Mouse (Mus musculus) fibroblast of lung, adult 2 months (primary cell): ENCODE measurements around the gene Plin2.

ENCODE experiments used
- DNase-seq: peaks from one replicate; pipeline ENCODE4 v3.0.0-alpha.2; 2011; ENCODE audit warnings: low read depth

Plin2 gene

GRCm38 (mm10) chr4:86669780-86670201 lies at the start of gene Plin2:
Plin2 (minus strand) TSS chr4:86670060.
- no peak for DNase-seq

GRCm38 (mm10) chr4:86718878-86719577 lies 49.2 kb upstream of the Plin2 start:
- DNase-seq: no peak

GRCm38 (mm10) chr4:86717176-86717575 lies 47.3 kb upstream of the Plin2 start:
- DNase-seq: no peak

GRCm38 (mm10) chr4:86715341-86715740 lies 45.5 kb upstream of the Plin2 start:
- DNase-seq: no peak

- no peak for DNase-seq
Observed at GRCm38 (mm10) chr4:86713518-86713917, 43.7 kb upstream of the Plin2 start.

GRCm38 (mm10) chr4:86712751-86713195 lies 42.9 kb upstream of the Plin2 start:
- DNase-seq: peak; percentile 84

GRCm38 (mm10) chr4:86710666-86711215 lies 40.9 kb upstream of the Plin2 start:
- no peak for DNase-seq

- no peak for DNase-seq
Observed at GRCm38 (mm10) chr4:86710034-86710650, 40.3 kb upstream of the Plin2 start.

- no peak for DNase-seq
Observed at GRCm38 (mm10) chr4:86708801-86709200, 38.9 kb upstream of the Plin2 start.

- DNase-seq: no peak
Observed at GRCm38 (mm10) chr4:86699161-86699865, 29.5 kb upstream of the Plin2 start.

GRCm38 (mm10) chr4:86696890-86697289 lies 27.0 kb upstream of the Plin2 start:
- no peak for DNase-seq

- DNase-seq: no peak
Observed at GRCm38 (mm10) chr4:86695081-86695480, 25.2 kb upstream of the Plin2 start.

GRCm38 (mm10) chr4:86692931-86693330 lies 23.1 kb upstream of the Plin2 start:
- DNase-seq: no peak

- no peak for DNase-seq
Observed at GRCm38 (mm10) chr4:86691290-86691689, 21.4 kb upstream of the Plin2 start.

GRCm38 (mm10) chr4:86690768-86691167 lies 20.9 kb upstream of the Plin2 start:
- no peak for DNase-seq

- no peak for DNase-seq
Observed at GRCm38 (mm10) chr4:86690194-86690593, 20.3 kb upstream of the Plin2 start.

GRCm38 (mm10) chr4:86689056-86689735 lies 19.3 kb upstream of the Plin2 start:
- no peak for DNase-seq

GRCm38 (mm10) chr4:86686564-86686963 lies 16.7 kb upstream of the Plin2 start:
- no peak for DNase-seq

- no peak for DNase-seq
Observed at GRCm38 (mm10) chr4:86686009-86686366, 16.1 kb upstream of the Plin2 start.

GRCm38 (mm10) chr4:86685231-86686008 lies 15.6 kb upstream of the Plin2 start:
- DNase-seq: peak; percentile 79

GRCm38 (mm10) chr4:86684806-86685205 lies 14.9 kb upstream of the Plin2 start:
- DNase-seq: no peak
